Mouse (Mus musculus) small intestine, adult 2 months (tissue): Measurements from ENCODE around the gene Gm10260.

Source experiments
- CTCF ChIP-seq: fragments of 200-500 bp; IDR thresholded peaks from 2 replicates; pipeline ENCODE4 v1.5.1; 2012; ENCODE audit warnings: low read depth, mild to moderate bottlenecking, control low read depth, inconsistent platforms, low read length, moderate library complexity, mixed read lengths; ENCODE audit not compliant: insufficient replicate concordance, insufficient read length; ENCODE audit errors: extremely low read depth
- POLR2A ChIP-seq: fragments of 200-500 bp; IDR thresholded peaks from 2 replicates; pipeline ENCODE4 v1.6.1; 2012; ENCODE audit warnings: low read depth, mild to moderate bottlenecking, control low read depth, inconsistent platforms, low read length, moderate library complexity

DNA sequence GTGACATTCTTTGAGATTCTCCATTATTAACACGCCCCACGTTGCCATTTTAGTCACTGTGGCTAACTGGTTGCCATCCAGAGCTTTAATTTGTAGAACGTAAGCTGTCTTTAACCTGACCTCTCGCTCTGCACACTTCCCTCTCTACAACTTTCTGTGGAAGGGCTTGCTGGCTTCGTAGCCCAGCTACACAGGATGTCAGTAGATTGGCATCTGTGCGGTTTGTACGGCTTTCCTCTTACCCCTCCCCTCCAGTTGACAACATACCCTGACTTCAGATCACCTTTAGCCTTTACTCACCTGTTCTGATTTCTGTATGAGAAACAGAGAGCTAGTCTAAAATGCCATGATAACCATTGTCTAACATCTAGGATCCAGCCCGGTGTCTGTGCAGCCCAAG, 1.7 kb upstream of the Gm10260 start:
- TF ChIP-seq CTCF, result no peak
- no peak for TF ChIP-seq POLR2A
